Mouse (Mus musculus): ENCODE results near the gene Unc79. TPM values are rescaled to one million over a fixed set of nuclear protein-coding genes. Genes with fewer than 3 reads are reported as not detected.

Unc79 gene
- polyA plus RNA-seq, 1 experiment from 2014 or later: 0.48 TPM

DNA sequence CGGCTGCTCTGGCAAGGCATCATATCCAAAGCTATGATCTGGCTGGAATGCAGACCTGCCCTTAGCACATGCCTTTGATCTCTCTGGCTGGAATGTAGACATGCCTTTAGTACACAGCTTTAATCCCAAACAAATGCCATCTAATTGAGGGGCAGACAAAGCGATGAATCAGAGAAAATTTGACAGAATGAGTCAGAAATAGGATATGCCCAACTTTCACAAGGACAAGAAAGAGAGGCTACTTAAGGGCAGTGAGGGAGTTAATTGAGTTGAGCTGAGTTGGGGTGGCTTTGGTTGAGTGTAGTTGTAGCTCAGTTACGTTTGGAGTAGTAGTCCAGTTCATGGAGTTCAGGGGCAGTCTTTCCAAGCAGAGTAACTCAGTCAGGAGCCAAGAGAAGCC is 12.4 kb downstream of the Unc79 start:
- Histone ChIP-seq H3K4me3 (replicated peaks) (no peak overlapping the region), H3K4me2 (no peak overlapping the region), H3K36me3 (no peaks in the 10 kb centered on the region), H3K4me1 (no peaks in the 10 kb centered on the region), H3K9me3 (no peaks in the 10 kb centered on the region), H3K27me3 (replicated peaks) (no peaks in the 10 kb centered on the region), H3K9ac (no peak overlapping the region), H3K27ac (no peak overlapping the region)
- WGBS: 49% methylated on average over 3 of the region's 3 CpGs
- ATAC-seq (ENCODE audit: insufficient read depth, low FRiP score, low read depth): no peak

DNA sequence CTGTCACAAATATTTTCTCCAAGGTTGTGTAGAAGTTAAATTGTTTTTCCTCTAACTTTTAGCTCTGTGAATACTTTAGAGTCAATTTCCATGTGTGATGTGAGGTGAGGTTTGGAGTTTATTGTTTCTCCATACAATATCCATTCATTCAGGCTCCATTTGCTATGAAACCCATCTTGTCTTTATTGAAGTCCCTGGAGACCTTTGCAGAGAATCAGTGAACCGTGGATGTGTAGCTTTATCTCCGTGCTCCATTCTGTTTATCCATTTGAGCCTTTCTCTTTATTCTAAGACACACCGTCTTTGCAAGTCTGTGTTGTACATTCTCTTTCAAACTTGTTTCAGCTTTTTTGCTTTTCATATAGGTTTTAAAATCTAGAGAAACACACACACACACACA is 15.8 kb downstream of the Unc79 start:
- Histone ChIP-seq H3K4me2 (no peak overlapping the region), H3K9ac (no peak overlapping the region), H3K27ac (no peak overlapping the region), H3K27me3 (replicated peaks) (no peaks in the 10 kb centered on the region), H3K4me3 (replicated peaks) (no peak overlapping the region), H3K4me1 (no peaks in the 10 kb centered on the region), H3K36me3 (no peaks in the 10 kb centered on the region), H3K9me3 (no peaks in the 10 kb centered on the region)
- no peak for ATAC-seq (ENCODE audit: insufficient read depth, low FRiP score, low read depth)
- 69% methylated on average over 3 of the region's 3 CpGs for WGBS

DNA sequence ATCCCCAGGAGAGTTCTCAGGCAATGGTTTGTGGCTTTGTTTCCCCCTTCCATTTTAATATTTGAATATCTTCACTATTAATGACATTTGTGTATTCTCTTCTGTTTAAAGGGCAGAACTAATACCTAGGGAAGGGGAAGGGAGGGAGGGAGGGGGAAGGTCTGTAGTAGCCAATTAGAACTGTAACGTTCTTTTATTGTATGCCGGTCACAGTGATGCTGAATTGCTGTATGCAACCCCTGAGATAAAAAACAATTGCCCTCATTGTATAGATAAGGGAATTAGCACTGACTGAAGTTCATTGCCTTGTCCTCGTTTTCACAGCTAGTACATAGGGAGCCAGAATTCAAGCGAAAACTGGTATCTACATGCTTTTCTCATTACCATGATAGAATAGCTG is 31.9 kb downstream of the Unc79 start:
- no peak overlapping the region for H3K27ac ChIP-seq
- H3K36me3 ChIP-seq: no peaks in the 10 kb centered on the region
- ATAC-seq (ENCODE audit: insufficient read depth, low FRiP score, low read depth): no peak
- no peaks in the 10 kb centered on the region for H3K9me3 ChIP-seq
- no peak overlapping the region for H3K4me3 ChIP-seq (replicated peaks)
- H3K4me2 ChIP-seq: no peak overlapping the region
- no peaks in the 10 kb centered on the region for H3K4me1 ChIP-seq
- 51% methylated on average over 4 of the region's 4 CpGs for WGBS
- no peak overlapping the region for H3K9ac ChIP-seq
- H3K27me3 ChIP-seq (replicated peaks): no peaks in the 10 kb centered on the region

DNA sequence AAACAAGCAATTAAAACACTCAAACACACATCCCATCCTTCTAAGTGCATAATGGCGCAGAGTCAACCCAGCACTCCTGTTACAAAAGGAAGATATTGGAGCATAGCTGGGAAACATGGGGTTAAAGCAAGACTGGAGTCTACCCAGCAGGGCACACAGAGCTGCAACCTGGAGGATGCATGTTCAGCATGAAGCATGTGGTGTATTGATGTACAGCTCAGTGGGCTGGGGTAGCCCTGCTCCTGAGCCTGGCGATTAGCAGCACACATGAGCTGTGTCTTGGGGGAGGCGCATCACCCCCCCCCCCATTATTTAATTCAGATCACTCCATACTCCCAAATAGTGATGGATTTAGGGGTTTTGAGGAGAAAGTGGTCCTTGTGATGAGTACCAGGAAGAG is 32.9 kb downstream of the Unc79 start:
- H3K9me3 ChIP-seq: no peaks in the 10 kb centered on the region
- no peaks in the 10 kb centered on the region for H3K36me3 ChIP-seq
- H3K4me2 ChIP-seq: no peak overlapping the region
- no peak overlapping the region for H3K9ac ChIP-seq
- no peak overlapping the region for H3K4me3 ChIP-seq (replicated peaks)
- no peak for ATAC-seq (ENCODE audit: insufficient read depth, low FRiP score, low read depth)
- no peaks in the 10 kb centered on the region for H3K27me3 ChIP-seq (replicated peaks)
- H3K27ac ChIP-seq: no peak overlapping the region
- 80% methylated on average over 3 of the region's 3 CpGs for WGBS
- H3K4me1 ChIP-seq: no peaks in the 10 kb centered on the region

DNA sequence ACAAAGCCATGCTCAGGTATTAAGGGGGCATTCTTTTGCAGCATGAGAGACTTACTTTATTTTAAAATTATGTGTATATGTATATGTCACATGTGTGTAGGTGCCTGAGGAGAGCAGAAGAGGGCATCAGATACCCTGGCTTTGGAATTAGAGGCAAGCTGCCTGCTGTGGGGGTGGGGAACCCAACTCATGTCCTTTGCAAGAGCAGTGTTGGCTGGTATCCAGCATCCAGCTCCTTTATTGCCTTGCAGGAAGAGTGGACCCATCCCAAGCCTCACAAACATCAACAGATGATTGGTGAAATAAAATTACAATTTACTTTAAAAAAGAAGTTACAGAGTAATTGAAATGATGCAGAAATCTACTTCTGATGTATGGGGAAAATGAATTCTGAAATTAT is 36.7 kb downstream of the Unc79 start:
- Histone ChIP-seq H3K36me3 (no peaks in the 10 kb centered on the region), H3K9me3 (no peaks in the 10 kb centered on the region), H3K4me3 (replicated peaks) (no peak overlapping the region), H3K4me2 (no peak overlapping the region), H3K4me1 (no peaks in the 10 kb centered on the region), H3K9ac (no peak overlapping the region), H3K27me3 (replicated peaks) (no peaks in the 10 kb centered on the region), H3K27ac (no peak overlapping the region)
- no peak for ATAC-seq (ENCODE audit: insufficient read depth, low FRiP score, low read depth)

DNA sequence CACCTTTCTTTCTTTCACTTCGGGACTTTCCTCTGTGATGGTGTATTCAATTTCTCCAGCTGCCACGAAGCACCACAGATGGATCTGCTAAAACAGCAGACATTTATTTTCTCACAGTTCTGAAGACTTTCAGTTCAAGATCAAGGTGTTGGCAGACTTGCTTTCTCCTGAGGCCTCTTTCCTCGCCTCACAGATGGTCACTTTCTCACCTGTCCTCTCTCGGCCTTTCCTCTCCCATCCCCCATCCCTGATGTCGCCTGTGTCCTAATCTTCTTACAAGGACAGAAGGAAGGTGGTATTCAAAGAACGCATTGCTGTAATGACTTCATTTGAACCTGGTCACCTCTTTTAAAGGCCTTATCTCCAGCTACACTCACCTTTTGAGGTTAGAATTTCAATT is 39.1 kb downstream of the Unc79 start:
- ATAC-seq (ENCODE audit: insufficient read depth, low FRiP score, low read depth): no peak
- Histone ChIP-seq H3K27ac (no peak overlapping the region), H3K36me3 (no peaks in the 10 kb centered on the region), H3K9me3 (no peaks in the 10 kb centered on the region), H3K4me2 (no peak overlapping the region), H3K27me3 (replicated peaks) (no peaks in the 10 kb centered on the region), H3K9ac (no peak overlapping the region), H3K4me1 (no peaks in the 10 kb centered on the region), H3K4me3 (replicated peaks) (no peak overlapping the region)
- WGBS: 69% methylated on average over 6 of the region's 6 CpGs

DNA sequence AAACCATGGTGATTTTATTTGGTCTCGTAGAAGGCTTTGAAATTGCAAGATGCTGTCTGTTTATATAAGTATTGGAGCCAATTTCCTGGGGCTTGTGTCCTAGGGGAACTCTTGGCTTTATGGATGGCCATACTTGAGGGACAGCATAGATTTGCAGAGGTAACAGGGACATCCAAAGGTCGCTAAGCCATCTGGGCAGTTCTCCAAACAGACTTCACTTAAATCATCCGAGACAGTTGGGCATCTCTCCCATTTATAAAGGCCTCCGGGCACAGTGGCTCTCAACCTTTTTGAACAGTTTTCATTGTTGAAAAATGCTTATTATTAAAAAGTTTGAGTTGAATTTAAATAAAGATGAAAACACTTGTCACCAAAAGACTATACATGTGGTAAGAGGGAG is 59.8 kb downstream of the Unc79 start:
- no peak overlapping the region for H3K27ac ChIP-seq
- no peak overlapping the region for H3K4me3 ChIP-seq (replicated peaks)
- H3K27me3 ChIP-seq (replicated peaks): no peaks in the 10 kb centered on the region
- ATAC-seq (ENCODE audit: insufficient read depth, low FRiP score, low read depth): no peak
- no peak overlapping the region for H3K4me2 ChIP-seq
- H3K9me3 ChIP-seq: no peaks in the 10 kb centered on the region
- no peaks in the 10 kb centered on the region for H3K4me1 ChIP-seq
- no peak overlapping the region for H3K9ac ChIP-seq
- no peaks in the 10 kb centered on the region for H3K36me3 ChIP-seq
- WGBS: 43% methylated on average over 4 of the region's 4 CpGs

DNA sequence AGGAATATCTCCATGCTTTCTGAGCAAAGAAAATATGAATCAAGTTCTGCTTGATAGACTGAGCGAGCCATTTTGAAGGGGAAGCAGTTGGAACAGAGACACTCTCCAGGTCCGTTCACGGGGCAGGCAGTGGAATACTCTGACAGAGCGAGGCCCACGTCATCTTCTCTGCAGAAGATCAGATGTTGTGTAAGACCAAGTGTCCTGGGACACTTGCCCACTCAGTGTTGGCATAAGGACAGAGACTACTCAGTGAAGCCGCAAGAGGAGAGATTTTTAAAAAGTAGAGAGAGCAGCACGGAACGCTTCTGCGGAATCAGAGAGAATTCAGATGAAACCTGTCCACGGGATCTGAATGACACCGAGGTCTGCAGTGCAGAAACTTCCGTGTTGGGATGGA is 69.5 kb downstream of the Unc79 start:
- Histone ChIP-seq H3K9me3 (no peaks in the 10 kb centered on the region), H3K4me1 (no peaks in the 10 kb centered on the region), H3K4me3 (replicated peaks) (no peak overlapping the region), H3K4me2 (no peak overlapping the region), H3K9ac (no peak overlapping the region), H3K27ac (no peak overlapping the region), H3K27me3 (replicated peaks) (no peaks in the 10 kb centered on the region), H3K36me3 (no peaks in the 10 kb centered on the region)
- WGBS: 89% methylated on average over 12 of the region's 12 CpGs
- no peak for ATAC-seq (ENCODE audit: insufficient read depth, low FRiP score, low read depth)

DNA sequence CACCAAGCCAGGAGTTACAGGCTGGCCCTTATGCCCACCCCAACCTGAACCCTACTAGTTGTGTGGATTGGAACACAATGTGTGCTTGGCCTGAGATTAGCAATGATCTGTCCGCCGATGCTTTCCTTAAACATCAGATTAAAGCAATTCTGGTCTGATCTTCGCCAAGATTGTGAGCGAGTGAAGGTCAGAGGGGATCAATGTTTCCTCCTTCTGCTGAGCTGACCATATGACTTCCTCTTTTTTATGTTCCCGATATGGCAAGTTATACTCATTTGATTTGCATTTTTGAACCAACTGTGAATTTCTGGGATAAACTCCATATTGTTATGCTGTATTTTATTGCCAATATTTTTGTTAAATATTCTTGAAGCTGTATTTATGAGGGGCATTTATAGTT is 88.0 kb downstream of the Unc79 start:
- ATAC-seq (ENCODE audit: insufficient read depth, low FRiP score, low read depth): no peak

DNA sequence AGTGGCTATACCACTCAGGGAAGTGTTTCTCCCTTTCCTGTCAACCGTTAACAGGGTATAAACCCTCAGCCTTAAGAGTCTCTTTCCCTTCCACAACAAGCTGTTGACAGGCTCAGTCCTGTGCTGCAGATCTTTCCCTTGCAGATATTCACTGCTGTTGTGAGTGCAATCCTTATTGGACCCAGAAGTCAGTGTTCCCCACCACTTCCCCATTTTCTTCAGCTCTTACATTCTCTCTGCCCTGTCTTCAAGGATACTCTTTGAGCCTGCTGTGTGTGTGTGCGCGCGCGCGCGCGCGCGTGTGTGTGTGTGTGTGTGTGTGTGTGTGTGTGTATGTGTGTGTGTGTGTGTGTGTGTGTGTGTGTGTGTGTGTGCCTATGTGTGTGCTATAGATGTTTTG is 90.7 kb downstream of the Unc79 start:
- H3K27me3 ChIP-seq (replicated peaks): no peaks in the 10 kb centered on the region
- no peak overlapping the region for H3K27ac ChIP-seq
- H3K9ac ChIP-seq: no peak overlapping the region
- 82% methylated on average over 10 of the region's 10 CpGs for WGBS
- H3K4me3 ChIP-seq (replicated peaks): no peak overlapping the region
- H3K9me3 ChIP-seq: no peaks in the 10 kb centered on the region
- no peaks in the 10 kb centered on the region for H3K4me1 ChIP-seq
- no peak overlapping the region for H3K4me2 ChIP-seq
- no peak for ATAC-seq (ENCODE audit: insufficient read depth, low FRiP score, low read depth)
- H3K36me3 ChIP-seq: no peaks in the 10 kb centered on the region

More for the DNA sequence above, 88.0 kb downstream of the Unc79 start:
- H3K9me3 ChIP-seq: no peaks in the 10 kb centered on the region
- H3K4me3 ChIP-seq (replicated peaks): no peak overlapping the region
- no peaks in the 10 kb centered on the region for H3K4me1 ChIP-seq
- 69% methylated on average over 5 of the region's 5 CpGs for WGBS
- no peak overlapping the region for H3K27ac ChIP-seq
- H3K4me2 ChIP-seq: no peak overlapping the region
- no peaks in the 10 kb centered on the region for H3K27me3 ChIP-seq (replicated peaks)
- no peak overlapping the region for H3K9ac ChIP-seq
- H3K36me3 ChIP-seq: no peaks in the 10 kb centered on the region

DNA sequence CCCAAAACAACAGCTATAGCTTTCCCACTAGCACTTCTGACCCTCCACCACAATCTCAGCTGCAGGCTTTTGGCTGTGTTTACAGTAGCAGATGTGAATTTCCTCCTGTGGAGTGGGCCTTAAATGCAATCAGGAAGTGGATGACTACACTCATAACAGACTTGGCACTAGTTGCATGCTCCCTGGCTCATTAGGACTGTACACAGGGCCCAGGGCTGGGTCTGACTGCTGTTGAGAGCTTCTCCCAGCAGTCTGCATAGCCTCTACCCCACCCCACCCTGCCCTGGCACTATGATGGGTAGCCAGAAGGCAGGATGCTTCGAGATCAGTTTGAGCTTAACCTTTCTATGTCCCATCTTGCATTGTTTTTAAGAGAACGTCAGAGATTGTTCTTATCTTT is 91.5 kb downstream of the Unc79 start:
- Histone ChIP-seq H3K27me3 (replicated peaks) (no peaks in the 10 kb centered on the region), H3K36me3 (no peaks in the 10 kb centered on the region), H3K9ac (no peak overlapping the region), H3K4me1 (no peaks in the 10 kb centered on the region), H3K4me3 (replicated peaks) (no peak overlapping the region), H3K4me2 (no peak overlapping the region), H3K9me3 (no peaks in the 10 kb centered on the region), H3K27ac (no peak overlapping the region)
- 61% methylated on average over 2 of the region's 2 CpGs for WGBS
- no peak for ATAC-seq (ENCODE audit: insufficient read depth, low FRiP score, low read depth)

DNA sequence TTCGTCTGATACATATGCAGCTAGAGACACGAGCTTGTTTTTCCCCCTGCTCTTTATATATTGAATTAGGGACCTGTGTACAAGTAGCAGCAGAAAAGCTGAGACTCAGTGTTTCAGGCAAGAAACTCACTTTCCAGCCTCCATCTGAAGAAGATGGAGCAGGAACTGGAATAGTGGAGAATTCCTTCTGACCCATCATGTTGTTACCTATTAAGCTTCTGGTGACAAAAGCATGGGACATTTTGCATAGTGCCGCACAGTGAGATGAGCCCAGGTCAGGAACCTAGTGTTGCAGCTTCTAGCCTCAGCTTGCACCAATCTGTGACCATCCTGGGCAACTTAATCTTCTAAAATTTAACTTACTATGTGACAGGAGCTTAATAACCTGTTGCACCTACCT is 92.7 kb downstream of the Unc79 start:
- H3K4me1 ChIP-seq: no peaks in the 10 kb centered on the region
- no peak overlapping the region for H3K9ac ChIP-seq
- no peak overlapping the region for H3K4me3 ChIP-seq (replicated peaks)
- no peaks in the 10 kb centered on the region for H3K27me3 ChIP-seq (replicated peaks)
- 86% methylated on average over 3 of the region's 3 CpGs for WGBS
- ATAC-seq (ENCODE audit: insufficient read depth, low FRiP score, low read depth): no peak
- H3K4me2 ChIP-seq: no peak overlapping the region
- H3K36me3 ChIP-seq: no peaks in the 10 kb centered on the region
- H3K9me3 ChIP-seq: no peaks in the 10 kb centered on the region
- H3K27ac ChIP-seq: no peak overlapping the region

DNA sequence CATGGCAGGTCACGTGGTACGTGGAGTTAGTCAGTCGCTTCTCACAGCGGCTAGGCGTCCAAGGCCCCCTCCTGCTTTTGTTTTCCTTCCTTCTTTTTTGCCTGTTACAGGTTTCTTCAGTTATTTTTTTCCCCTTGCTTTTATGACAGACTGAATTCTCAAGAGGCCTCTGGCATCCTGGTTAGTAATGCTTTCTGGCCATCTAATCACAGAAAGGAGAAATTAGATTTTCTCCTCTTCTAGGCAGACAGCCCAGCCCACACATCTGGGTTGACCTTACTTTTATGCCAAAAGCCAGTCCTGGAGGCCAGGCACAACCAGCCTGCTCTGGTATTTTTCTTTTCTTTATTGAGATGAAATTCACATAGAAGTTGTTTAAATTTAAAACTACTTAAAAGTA is 94.1 kb downstream of the Unc79 start:
- Histone ChIP-seq H3K4me1 (no peaks in the 10 kb centered on the region), H3K4me3 (replicated peaks) (no peak overlapping the region), H3K36me3 (no peaks in the 10 kb centered on the region), H3K27me3 (replicated peaks) (no peaks in the 10 kb centered on the region), H3K4me2 (no peak overlapping the region), H3K9me3 (no peaks in the 10 kb centered on the region), H3K27ac (no peak overlapping the region), H3K9ac (no peak overlapping the region)
- 91% methylated on average over 5 of the region's 5 CpGs for WGBS
- no peak for ATAC-seq (ENCODE audit: insufficient read depth, low FRiP score, low read depth)
